Mouse (Mus musculus) common myeloid progenitor, adult 5-6 weeks (primary cell): ENCODE measurements at regions not wholly inside any gene's neighbourhood (a gene's known extent, or its start where the extent isn't known, plus 50 kb on each side); places are given as distances from the start of the nearest gene placed in this dataset.
A peak's percentile ranks its signal among the peaks of the same experiment; 100 is the strongest.

Experiments
- ATAC-seq: replicated peaks from 2 replicates; pipeline ENCODE4 v1.8.0; 2016; ENCODE audit warnings: low read depth, mild to moderate bottlenecking, moderate TSS enrichment, inconsistent platforms; ENCODE audit not compliant: poor library complexity, severe bottlenecking

DNA sequence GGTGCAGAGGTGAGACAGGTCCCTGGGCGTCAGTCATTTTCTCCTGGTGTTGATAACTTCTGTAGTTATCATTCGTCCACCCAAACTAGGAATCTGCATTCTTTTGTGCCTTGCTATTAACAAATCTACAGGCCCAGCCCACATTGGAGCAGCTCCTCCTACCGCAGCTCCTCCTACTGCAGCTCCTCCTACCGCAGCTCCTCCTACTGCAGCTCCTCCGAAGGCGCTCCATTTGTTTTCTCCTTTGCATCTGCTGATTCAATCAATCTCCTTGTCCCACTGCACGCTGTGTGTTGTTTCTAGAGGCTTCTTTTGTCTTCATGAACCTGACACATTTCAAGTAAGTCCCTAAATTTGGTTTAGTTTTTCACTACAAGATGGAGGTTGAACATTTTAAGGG lies 248.2 kb upstream of the Arglu1 start:
- no peak for ATAC-seq

- ATAC-seq = no peak
These were observed 242.1 kb upstream of the Arglu1 start for GRCm38 (mm10) chr8:8932466-8932865.

DNA sequence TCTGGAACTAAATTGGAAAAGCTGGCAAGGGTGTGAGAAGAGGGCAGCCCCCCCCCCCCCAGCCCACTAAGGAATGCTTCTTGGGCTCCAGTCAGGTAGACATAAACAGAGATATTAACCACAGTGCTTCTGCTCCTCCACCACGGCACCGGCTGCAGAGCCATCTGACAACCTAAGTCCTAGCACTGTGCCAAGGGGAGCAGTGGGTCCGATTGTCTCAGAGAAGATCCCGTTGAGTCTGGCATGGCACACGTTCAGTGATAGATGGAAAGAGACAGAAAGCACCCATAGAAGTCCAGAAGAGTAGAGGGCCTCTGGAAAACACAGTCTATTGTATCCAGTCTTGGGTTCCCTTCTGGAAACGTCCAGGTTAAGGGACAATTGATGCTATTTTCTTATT lies 241.4 kb upstream of the Arglu1 start:
- no peak for ATAC-seq

DNA sequence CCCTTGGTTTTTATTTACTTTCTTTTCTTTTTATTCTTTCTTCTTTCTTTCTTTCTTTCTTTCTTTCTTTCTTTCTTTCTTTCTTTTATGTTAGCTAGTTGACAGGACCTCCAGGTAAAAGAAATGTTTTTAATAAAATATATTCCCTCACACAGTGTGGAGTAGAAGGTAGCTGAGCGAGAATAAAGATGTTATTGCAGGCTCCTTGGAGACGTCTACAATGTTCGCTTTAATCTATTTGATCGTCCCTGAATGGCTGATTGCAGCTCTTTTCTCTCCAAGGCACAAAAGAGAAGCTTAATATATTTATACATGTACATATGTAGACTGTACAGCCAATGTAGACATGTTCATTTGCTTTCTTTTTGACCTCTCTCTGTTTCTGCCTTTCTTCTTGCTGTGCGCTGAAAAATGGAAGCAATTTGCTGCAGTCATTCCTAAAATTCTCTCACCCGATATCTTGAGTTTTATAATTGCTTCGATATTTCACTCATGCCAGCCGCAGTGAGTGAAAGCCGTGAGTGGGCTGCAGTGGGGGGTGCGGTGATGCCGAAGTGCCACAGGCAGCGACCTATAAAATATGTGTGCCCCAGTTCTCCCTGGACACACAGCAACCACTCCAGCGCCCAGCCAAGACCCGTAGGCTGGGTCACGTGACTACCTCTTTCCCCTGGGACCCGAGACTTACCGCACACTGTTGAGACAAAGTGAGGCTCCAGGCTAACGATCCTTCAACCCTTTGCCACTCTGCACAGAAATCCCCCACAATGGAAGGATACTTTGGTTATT lies 237.9 kb upstream of the Arglu1 start:
- ATAC-seq = no peak

DNA sequence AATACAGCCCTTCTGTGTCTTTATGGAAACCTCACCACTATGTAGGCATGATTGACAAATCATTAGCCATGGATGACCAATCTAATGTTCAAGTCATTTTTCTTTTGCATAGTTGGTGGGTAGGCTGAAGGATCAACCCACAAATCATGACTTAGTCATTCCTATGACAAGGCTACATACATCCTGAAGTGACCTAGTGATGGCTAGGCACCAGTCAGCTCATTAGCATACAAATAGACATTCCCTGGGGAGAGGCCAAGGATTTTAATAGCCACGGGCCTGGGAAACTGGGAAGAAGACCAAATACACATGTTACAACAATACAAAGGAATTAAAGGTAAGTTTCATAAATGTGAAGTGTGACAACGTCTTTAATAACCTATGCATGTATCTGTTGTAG lies 231.1 kb upstream of the Arglu1 start:
- no peak for ATAC-seq

GRCm38 (mm10) chr8:8919582-8920503 lies 229.5 kb upstream of the Arglu1 start:
- no peak for ATAC-seq

GRCm38 (mm10) chr8:8919040-8919439 lies 228.7 kb upstream of the Arglu1 start:
- no peak for ATAC-seq

GRCm38 (mm10) chr8:8907478-8908165 lies 217.3 kb upstream of the Arglu1 start:
- no peak for ATAC-seq

DNA sequence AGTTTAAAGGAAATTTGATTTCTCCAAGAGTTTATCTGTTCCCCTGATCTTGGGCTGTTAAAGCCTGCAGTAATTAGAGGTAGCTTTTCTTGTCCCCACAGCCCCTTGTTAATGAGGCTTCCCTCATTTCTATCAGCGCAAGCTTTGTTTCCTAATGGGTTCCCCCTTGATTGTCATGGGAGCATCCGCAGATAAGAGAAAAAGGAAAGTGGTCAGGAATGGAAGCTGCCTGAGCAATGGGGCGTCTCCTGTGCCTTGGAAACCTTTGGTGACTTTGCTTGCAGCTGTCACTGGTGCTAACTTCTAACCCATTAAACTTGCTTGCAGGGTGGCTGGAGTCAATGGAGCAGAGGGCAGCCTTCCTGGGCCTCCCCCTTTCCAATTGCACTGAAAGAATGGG lies 202.7 kb upstream of the Arglu1 start:
- no peak for ATAC-seq

- no peak for ATAC-seq
These were observed 187.0 kb upstream of the Arglu1 start for GRCm38 (mm10) chr8:8877286-8877685.

DNA sequence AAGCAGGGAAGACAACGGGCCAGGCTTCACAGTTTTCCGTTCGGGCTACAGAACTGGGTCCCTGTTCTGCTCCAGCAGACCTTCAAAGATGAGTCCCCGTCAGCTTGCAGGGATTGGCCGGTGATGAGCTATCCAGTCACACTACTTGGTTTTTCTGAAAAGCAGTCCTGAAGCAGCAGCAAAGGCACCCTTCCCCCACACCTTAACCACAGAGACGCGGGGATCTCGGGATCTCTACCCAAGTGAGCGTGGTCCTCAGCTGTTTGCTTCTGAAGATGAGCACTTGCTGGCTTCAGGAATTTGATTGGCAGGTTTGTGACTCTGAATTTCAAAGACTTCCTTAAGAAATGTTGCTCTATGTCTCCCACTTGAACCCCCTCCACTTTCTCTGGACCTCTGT lies 186.6 kb upstream of the Arglu1 start:
- no peak for ATAC-seq

DNA sequence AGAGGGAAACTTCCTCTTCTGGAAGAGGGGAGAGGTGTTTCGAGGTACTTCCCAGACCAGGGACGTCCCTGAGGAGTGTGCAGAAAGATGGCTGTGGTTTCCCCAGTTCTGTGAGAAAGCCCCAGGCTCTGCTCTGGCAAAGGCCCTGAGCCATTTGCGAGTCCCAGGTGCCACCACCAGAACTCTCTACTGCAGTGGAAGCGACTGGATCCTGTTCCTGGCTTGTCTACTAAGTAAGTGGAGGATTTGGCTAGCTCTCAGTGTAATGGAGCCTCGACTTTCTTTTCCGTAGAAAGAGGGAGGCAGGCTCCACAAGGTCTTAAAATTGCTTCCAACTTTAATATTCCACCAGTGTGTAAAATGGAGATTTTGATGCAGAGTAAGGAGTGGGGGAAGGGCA lies 186.1 kb upstream of the Arglu1 start:
- ATAC-seq = no peak

GRCm38 (mm10) chr8:8871938-8872337 lies 181.6 kb upstream of the Arglu1 start:
- ATAC-seq = no peak

GRCm38 (mm10) chr8:8871039-8871438 lies 180.7 kb upstream of the Arglu1 start:
- ATAC-seq = no peak

DNA sequence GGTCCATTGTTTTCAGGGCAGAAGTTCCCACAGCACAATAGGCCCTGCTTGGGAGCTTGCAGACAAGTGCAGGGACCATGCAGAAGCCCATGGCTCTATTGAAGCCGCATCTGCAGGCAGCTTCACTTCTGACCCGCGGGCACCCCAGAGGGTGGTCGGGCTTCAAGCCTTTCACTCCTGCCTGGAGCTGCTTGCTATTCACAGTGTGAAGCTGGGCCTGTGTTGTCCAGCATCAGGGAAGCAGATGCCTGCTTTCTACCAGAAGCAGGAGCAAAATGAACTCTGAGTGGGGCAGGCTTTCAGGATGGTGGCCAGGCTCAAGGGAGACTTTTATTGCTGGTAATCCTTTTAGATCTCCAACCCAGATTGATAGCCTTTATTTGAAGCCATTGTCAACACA lies 180.2 kb upstream of the Arglu1 start:
- ATAC-seq = no peak

- no peak for ATAC-seq
These were observed 179.0 kb upstream of the Arglu1 start for GRCm38 (mm10) chr8:8869338-8869737.

- ATAC-seq = 0 out of 2 replicates have a peak, but pooled peaks have one; percentile 42
These were observed 177.6 kb upstream of the Arglu1 start for GRCm38 (mm10) chr8:8867924-8868323.

DNA sequence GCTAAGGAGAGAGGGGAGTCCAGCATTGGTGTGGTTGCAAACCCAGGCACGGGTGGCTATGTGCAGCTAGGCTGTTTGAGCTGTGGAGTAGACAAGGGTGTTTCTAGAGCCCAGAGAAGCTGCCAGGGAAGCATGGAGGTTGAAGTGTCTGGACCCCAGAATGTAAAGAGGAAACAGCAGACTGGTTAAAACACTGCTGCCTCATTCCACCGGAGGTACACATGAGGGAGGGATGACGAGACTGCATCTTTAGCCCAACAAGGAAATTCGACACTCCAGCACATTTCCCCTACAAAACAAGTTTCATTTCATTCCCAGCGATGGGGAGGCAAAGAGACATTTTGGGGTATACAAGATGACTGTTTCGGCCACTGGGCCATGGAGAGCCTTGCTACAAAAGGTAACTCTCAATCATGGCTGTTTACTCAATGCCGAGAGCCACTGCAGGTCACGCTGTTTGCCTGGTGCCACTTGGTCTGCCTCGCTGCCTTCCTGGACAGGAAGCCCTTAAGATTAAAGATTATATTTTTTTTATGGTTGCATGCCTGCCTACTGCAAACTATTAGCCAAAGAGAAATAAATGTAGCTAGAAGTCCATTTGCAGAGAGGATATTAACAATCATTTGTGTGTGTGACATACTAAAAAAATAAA lies 176.9 kb upstream of the Arglu1 start:
- ATAC-seq = peak; percentile 60

GRCm38 (mm10) chr8:8862767-8863166 lies 172.4 kb upstream of the Arglu1 start:
- ATAC-seq = no peak

DNA sequence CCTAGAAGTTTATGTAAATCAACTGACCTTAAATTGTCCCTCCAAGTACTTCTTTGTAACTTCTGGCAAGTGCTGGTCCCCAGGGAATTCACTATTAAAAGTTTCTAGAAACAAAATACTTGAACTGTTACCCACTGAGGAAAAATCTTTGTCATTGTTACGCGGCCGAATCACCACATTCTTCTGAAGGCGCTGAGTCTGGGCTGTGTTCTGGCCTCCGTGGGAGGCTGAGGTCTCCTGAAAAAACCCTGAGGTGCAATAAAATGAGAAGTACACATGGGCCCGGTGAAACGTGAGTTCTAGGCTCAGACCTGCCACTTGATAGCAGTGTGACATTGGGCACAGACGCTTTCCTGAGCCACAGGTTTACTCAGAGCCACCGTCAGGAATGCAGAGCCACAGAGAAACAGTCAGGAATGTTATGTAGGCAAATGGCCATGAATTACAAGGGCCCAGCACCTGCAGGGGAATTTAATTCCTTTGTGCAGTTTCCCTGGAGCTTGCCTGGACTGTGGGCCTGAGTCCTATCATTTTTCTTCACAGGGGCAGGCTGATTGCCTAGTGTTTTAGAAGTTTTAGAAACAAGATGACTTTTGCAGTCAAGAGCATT lies 171.1 kb upstream of the Arglu1 start:
- ATAC-seq = no peak
